Mouse (Mus musculus): ENCODE results near the gene Fam122a.

The Fam122a gene

DNA sequence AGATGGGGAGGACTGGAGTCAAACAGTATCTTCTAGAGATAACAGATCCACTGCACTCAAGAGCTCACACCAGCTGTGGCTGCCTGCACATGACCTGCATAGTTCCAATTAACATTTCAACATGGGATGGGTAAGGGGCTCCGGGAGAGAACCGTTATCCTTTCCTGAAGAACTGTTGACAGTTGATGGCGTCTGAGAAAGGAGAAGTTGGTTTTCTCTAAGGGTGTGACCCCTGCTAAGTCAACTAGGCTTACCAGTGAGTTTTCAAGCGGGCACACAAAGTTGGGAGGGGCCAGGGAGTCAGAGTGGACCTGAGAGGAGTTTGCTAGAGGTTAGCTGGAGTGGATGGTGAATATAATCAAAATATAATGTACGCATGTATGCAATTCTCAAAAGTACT lies 13.1 kb upstream of the Fam122a start:
- no peak for DNase-seq (ENCODE audit: low spot score)

GRCm38 (mm10) chr19:24486433-24487296 lies 9.5 kb upstream of the Fam122a start:
- DNase-seq (ENCODE audit: low spot score) = no peak

DNA sequence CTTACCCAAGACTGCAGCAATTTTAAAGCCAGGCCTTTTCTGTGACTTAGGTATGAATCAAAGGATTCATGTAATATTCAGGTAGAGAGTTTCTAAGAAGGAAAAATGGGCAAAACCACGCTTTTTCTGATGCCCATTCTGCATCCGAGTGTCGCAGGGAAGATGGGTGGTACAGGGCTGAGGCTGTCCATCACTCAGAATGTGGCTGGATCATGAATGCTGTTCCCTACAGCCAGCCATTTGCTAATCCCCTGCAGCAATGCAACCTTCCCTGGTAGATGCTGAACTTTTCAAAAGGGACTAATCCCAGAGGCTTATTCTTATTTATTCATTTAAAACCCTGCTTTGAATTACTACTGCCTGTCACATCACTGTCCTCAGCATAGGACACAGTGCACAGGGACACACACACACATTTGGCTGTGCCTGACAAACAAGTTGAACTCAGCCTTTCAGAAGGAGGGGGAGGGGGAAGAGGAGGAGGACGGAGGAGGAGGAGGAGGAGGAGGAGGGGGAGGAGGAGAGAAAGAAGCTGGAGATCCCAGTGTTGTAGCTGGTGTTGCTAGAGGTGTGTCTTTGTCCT lies 7.5 kb upstream of the Fam122a start:
- DNase-seq (ENCODE audit: low spot score) = no peak

- no peak for DNase-seq (ENCODE audit: low spot score)
Measured at GRCm38 (mm10) chr19:24480916-24481315, 3.8 kb upstream of the Fam122a start.

DNA sequence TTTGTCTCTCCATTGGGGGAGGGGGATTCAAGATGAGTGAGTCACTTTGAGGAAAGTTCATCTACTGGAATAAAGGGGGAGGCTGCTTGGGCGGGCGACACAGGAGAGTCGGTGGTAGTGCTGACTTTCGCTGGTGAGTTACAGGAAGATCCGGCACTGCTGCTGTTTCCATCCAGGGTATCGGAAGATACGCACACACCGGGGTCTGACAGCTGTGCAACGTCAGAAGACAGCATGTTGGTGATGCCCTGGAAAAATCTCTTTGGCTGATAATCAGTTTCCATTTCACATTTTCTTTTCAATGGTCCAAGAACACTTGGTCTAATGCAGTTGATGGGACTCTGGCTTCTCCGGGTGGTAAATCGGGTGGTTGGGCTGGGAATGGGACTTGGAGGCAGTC lies 695 bp downstream of the Fam122a start:
- DNase-seq (ENCODE audit: low spot score) = no peak

DNA sequence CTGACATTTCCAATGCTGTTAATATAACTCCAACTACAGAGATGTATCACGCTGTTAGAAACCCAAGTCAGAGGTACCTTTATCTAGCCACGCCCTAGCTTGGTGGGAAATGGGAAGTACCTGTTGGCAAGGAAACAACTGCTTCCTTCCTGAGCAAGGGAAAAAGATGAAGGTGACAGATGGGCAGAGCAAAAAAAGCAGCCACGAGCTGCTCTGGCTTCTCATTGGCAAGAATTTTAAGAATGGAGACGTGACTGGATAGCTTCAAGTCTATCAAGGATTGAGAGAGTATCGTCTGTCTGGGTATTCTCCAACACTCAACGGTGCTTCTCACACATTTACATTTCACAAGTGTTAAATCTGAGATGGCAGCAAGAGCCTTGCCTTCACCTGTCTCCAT lies 1.9 kb downstream of the Fam122a start:
- DNase-seq (ENCODE audit: low spot score) = no peak

DNA sequence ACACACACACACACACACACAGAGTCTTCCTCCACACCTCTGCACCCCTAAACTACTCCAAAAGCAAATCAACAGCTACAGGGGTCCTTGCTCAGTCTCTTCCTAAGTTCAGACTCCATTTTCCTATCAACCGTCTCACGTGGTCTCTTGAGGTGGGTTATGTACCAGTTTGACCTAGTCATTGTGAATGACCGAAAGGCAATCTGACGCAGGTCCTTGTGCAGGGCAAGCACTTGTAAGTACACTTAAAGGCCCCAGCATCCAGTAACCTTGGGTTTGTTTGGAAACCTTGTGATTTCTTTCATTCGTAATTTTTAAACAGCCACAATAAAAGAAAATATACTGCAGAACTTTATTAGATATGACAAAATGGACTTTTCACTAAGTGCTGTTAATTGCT lies 4.6 kb downstream of the Fam122a start:
- DNase-seq (ENCODE audit: low spot score) = no peak

DNA sequence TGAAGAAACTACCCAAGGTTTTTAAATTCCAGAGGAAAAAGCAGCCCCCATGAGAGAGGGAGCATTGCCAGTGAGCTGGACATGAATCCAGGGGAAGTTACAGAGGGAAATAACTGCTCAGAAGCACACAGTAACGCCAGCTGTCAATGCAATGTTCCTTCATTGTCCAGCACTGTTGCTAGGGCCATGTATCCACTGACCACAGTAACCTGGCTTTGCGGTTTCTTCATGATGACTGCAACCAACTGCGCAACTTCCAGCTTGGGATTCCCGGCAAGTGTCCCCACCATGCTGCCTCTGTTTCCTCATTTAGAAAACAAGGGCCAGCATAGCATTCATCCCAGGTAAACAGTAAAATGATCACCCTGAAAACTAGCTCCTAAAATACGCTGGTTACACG lies 5.6 kb downstream of the Fam122a start:
- no peak for DNase-seq (ENCODE audit: low spot score)

- no peak for DNase-seq (ENCODE audit: low spot score)
Measured at GRCm38 (mm10) chr19:24469216-24469615, 7.9 kb downstream of the Fam122a start.

DNA sequence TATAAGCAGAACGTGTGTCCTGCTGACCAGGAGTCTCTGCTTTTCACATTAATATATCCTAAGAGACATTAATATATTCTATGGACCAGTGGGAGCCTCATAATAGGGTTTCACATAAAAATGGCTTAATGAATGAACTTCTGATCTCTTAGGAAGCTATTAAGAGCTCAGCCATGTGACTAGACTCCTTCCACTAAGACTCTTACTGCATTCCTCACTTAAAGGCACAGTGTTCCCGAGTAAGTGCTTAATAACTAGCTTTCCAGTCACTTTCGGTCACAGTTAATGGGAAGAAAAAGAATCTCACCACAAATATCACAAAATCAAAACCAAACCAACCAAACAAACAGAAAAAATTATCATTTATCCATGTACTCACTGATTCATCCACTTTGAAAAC lies 8.5 kb downstream of the Fam122a start:
- no peak for DNase-seq (ENCODE audit: low spot score)

DNA sequence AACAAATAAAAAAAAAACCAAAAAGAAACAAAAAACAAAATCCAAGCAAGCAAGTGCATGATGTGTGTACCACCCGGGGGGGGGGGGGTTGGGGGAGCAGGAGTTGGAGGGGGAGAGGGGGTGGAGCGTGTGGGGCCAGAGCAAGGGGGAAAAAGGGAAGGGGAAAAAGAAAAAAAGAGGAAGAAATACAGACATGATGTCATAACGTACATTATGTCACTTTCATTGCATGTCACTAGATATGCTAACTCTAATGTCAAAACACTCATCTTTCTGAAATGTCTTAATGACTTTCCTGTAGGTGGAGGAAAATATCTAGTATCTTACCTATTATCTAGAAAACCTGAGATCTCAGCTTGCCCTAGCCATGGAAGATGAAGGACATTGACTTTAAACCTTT lies 14.1 kb downstream of the Fam122a start:
- DNase-seq (ENCODE audit: low spot score) = no peak

DNA sequence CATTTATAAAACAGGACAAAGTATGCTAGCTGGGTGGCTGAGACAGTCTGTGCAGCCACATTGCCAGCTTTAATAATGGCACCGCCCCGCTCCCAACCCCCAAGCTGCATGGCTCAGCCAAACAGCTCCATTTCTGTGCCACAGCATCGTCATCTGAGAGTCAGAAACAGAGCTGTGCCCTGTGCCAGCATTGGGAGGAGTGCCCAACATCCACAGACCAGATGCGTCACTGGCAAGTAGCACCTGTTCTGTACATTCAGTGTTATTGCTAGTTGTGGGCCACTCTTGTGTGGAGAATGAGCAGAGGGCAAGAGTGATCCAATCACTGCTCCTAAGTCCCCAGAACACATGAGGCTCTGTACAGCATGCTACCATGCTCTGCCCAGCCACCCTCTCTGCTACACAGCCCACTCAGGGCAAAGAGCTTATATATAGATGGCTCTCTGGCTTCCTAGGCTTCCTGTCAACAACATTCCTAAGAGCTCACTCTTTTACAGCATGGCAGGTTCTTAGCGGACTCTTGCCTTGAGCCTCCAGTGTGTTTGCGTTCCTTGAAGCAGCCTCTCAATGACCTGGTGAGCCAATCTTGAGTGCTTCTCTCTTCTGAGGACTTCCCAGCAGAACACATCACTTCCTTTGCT lies 20.4 kb downstream of the Fam122a start:
- DNase-seq (ENCODE audit: low spot score) = no peak

- no peak for DNase-seq (ENCODE audit: low spot score)
Measured at GRCm38 (mm10) chr19:24455249-24455960, 21.8 kb downstream of the Fam122a start.

DNA sequence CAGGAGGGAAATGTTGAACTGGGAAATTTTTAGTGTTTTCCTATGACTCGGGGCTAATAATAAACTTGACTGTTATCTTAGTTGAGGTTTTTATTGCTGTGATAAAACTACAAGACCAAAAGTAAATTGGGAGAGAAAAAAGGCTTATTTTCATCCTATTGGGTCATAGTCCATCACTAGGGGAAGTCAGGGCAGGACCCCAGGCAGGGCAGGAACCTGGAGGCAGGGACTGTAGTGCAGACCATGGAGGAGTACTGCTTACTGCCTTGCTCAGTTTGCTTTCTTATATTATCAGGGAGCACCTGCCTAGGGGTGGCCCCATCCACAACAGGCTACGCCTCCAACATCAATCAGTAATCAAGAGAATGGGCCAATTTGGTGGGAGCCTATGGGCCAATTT lies 22.7 kb downstream of the Fam122a start:
- no peak for DNase-seq (ENCODE audit: low spot score)

GRCm38 (mm10) chr19:24453379-24453778 lies 23.8 kb downstream of the Fam122a start:
- no peak for DNase-seq (ENCODE audit: low spot score)

DNA sequence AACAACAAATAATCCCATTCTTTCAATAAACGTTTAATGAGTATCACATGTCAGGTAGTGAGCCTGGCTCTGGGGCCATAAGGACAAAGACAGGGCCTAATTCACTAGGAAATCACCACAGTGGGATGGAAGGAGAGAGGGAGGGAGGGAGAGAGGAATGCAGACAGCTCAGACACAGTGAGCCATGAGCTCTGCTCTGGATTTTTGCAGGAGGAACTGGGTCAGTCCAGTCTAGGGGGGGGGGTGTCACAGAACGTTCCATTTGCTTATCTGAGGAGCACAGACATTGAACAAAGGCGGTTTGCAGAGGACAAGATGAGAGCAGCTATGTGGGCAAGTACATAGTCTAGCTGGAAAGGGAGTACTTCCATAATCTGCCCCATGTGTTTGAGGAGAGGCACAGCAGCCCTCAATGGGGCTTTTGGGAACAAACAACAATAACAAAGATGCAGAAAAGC lies 24.7 kb downstream of the Fam122a start:
- no peak for DNase-seq (ENCODE audit: low spot score)

DNA sequence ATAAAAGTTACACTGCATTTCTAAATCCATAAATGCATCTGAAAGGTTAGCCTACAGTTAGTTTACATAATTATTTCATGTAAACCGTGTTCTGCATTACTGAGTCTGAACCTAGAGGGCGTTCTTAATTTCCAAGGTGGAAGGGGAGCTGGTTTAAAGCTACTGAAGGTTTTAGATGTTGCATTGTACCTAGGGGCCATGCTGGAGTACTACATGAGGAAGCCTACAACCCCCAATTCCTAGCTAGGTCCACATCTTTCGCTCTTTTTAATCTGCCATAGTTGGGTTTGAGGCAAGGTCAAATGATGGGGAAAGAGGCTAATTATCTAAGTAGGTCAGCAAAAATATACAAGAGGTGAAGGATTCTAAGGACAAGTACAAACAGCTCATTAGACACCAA lies 25.5 kb downstream of the Fam122a start:
- DNase-seq (ENCODE audit: low spot score) = no peak

- no peak for DNase-seq (ENCODE audit: low spot score)
Measured at GRCm38 (mm10) chr19:24450740-24451139, 26.4 kb downstream of the Fam122a start.

DNA sequence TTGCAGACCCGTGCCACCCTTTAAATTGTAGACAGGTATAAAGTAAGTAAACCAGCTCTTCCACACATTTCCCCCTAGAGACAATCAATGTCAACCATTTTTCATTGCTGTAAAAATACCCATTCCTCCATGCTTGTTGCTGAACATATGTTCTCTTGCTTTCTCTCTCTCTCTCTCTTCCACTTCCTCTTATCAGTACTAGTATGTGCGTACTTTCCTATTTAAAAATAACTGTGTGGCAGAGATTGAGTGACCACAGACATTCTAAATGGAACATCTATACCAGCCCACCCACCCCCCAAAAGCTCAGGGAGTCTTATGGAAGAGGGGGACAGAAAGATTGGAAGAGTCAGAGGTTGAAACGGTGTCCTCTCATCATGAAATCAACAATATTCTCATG lies 32.8 kb downstream of the Fam122a start:
- DNase-seq (ENCODE audit: low spot score) = no peak

DNA sequence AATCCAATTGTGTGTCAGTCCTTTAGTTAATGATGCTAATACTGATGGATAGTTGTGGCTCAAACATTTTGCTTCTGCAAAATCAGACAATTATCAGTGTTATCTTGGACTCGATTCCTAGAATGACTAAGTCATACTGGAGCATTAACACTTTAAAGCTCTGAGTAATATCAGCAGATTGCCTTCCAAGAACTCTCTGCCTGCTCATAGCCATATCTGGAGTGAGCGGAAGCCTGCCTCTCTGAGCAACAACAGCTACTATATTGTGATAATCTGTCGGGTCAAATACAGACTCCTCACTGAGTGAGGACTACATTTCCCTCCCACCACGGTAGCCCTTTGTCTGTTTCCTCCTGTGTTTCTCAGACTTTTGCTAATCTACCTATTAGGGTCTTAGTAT lies 37.4 kb downstream of the Fam122a start:
- DNase-seq (ENCODE audit: low spot score) = no peak

GRCm38 (mm10) chr19:24434291-24434690 lies 42.9 kb downstream of the Fam122a start:
- no peak for DNase-seq (ENCODE audit: low spot score)

GRCm38 (mm10) chr19:24432447-24432846 lies 44.7 kb downstream of the Fam122a start:
- DNase-seq (ENCODE audit: low spot score) = no peak

DNA sequence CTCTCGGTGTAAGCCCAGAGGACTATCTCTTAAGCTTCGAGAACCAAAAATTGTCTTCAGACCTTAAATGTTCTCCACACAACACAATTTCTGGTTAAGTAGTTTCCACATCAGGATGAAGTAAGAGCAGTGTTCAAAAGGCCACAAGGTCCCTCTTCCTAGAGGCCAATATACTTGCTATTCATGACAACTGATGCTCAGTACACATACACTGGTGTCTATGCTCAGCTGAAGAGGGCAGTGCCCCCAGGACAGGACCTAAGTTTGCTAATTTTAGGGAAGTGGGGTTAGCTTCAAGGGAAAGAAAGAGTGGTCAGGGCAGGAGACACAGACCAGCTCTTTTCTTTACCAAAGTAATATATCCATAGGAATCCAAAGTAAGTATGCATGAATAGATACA lies 45.8 kb downstream of the Fam122a start:
- no peak for DNase-seq (ENCODE audit: low spot score)
